Mouse (Mus musculus) embryonic facial prominence, embryonic 14.5 days (tissue): Measurements from ENCODE around the gene Tecpr1. TPM values are rescaled to one million over a fixed set of nuclear protein-coding genes. Genes with fewer than 3 reads are reported as not detected.

ENCODE experiments used
- ATAC-seq: fragments of 200-750 bp; cut with Nextera tagmentation; 2 replicates; pipeline ENCODE4 v1.8.0; 2017; ENCODE audit warnings: low read depth, moderate number of reproducible peaks, moderate TSS enrichment
- DNase-seq: peaks from one replicate; pipeline ENCODE4 v3.0.0-alpha.2; 2015; ENCODE audit warnings: low spot score
- H3K27ac ChIP-seq: fragments of 300-500 bp; sonication (generic); replicated peaks from 2 replicates; pipeline ENCODE4 v1.5.1; 2014; ENCODE audit warnings: low read depth, mild to moderate bottlenecking, low read length, moderate library complexity
- H3K27me3 ChIP-seq: fragments of 300-500 bp; sonication (generic); replicated peaks from 2 replicates; pipeline ENCODE4 v1.6.1; 2014; ENCODE audit warnings: low read length; ENCODE audit not compliant: control insufficient read depth, insufficient read depth
- H3K36me3 ChIP-seq: fragments of 300-500 bp; sonication (generic); 2 replicates; pipeline ENCODE4 v1.6.1; 2014; ENCODE audit warnings: low read length, mixed read lengths; ENCODE audit not compliant: control insufficient read depth, insufficient read depth
- H3K4me1 ChIP-seq: fragments of 300-500 bp; sonication (generic); 2 replicates; pipeline ENCODE4 v1.6.1; 2014; ENCODE audit warnings: antibody characterized with exemption, low read length; ENCODE audit not compliant: control insufficient read depth, insufficient read depth
- H3K4me2 ChIP-seq: fragments of 300-500 bp; sonication (generic); 2 replicates; pipeline ENCODE4 v1.6.1; 2014; ENCODE audit warnings: low read depth, mild to moderate bottlenecking, low read length, moderate library complexity, mixed read lengths
- H3K4me3 ChIP-seq: fragments of 300-500 bp; sonication (generic); 2 replicates; pipeline ENCODE4 v1.5.1; 2014; ENCODE audit warnings: low read depth, mild to moderate bottlenecking, low read length
- H3K9ac ChIP-seq: fragments of 300-500 bp; sonication (generic); 2 replicates; pipeline ENCODE4 v1.6.1; 2014; ENCODE audit warnings: low read depth, mild to moderate bottlenecking, low read length, moderate library complexity, mixed read lengths
- H3K9me3 ChIP-seq: fragments of 300-500 bp; sonication (generic); 2 replicates; pipeline ENCODE4 v1.6.1; 2016; ENCODE audit warnings: low read length; ENCODE audit not compliant: control insufficient read depth
- WGBS: fragments of 180-500 bp; shearing (Covaris S2); extraction: QIAGEN DNeasy Blood & Tissue Kit; methylation state at CpG from one replicate; pipeline ENCODE4 v1.1.7; 2014; 5-methylcytosine and 5-hydroxymethylcytosine counted together
- polyA plus RNA-seq: library from polyadenylated mRNA; unstranded; fragments of >200 nt; fragmentation: Nextera tagmentation; extraction: Ambion mirVana; gene quantifications from 2 replicates; pipeline ENCODE4 v1.2.1, GENCODE M21; 2014

Gene Tecpr1
- polyA plus RNA-seq, 1 experiment from 2014 or later, result 19.3 TPM

GRCm38 (mm10) chr5:144247307-144247706 lies 23.9 kb upstream of the Tecpr1 start:
- H3K27me3 ChIP-seq, result no peaks in the 10 kb centered on the region
- WGBS, result 52% methylated on average over 10 of the region's 10 CpGs
- ATAC-seq, result no peak
- no peak overlapping the region for H3K4me2 ChIP-seq
- H3K9ac ChIP-seq, result no peak overlapping the region
- no peaks in the 10 kb centered on the region for H3K36me3 ChIP-seq
- H3K4me3 ChIP-seq, result no peak overlapping the region
- 0 out of 2 replicates have a peak, but pooled peaks cover 5% of the 10 kb centered on the region for H3K9me3 ChIP-seq
- H3K27ac ChIP-seq, result no peak overlapping the region
- DNase-seq, result no peak
- peaks cover 12% of the 10 kb centered on the region; the same call in 1 of the 2 replicates for H3K4me1 ChIP-seq

DNA sequence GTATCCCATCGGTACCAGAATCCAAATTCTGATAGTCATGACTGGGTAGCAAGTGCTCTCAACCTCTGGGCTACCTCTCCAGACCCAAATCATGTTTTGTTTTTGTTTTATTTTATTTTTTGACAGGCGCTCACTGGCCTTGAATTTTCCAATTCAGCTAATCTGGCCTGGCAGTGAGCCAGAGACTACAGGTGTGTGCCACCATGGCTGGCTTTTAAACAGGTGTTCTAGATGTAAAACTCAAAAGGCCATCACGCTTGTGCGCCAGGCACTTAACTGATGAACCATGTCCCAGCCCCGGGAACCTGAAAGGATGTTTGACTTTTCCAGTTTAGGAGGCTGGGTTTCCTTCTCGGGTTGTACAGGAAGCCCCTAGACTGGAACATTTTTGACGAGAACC lies 23.3 kb upstream of the Tecpr1 start:
- ATAC-seq (no peak), DNase-seq (no peak)
- 60% methylated on average over 7 of the region's 7 CpGs for WGBS
- Histone ChIP-seq H3K27ac (no peak overlapping the region), H3K9me3 (0 out of 2 replicates have a peak, but pooled peaks cover 5% of the 10 kb centered on the region), H3K27me3 (no peaks in the 10 kb centered on the region), H3K9ac (no peak overlapping the region), H3K4me3 (no peak overlapping the region), H3K36me3 (no peaks in the 10 kb centered on the region), H3K4me1 (peaks cover 12% of the 10 kb centered on the region; the same call in 1 of the 2 replicates), H3K4me2 (no peak overlapping the region)

- 0 out of 2 replicates have a peak, but pooled peaks cover 5% of the 10 kb centered on the region for H3K9me3 ChIP-seq
- H3K36me3 ChIP-seq, result no peaks in the 10 kb centered on the region
- H3K4me3 ChIP-seq, result no peak overlapping the region
- DNase-seq, result no peak
- WGBS, result 64% methylated on average over 2 of the region's 2 CpGs
- no peaks in the 10 kb centered on the region for H3K27me3 ChIP-seq
- no peak for ATAC-seq
- no peak overlapping the region for H3K4me2 ChIP-seq
- peaks cover 12% of the 10 kb centered on the region; the same call in 1 of the 2 replicates for H3K4me1 ChIP-seq
- H3K27ac ChIP-seq, result no peak overlapping the region
- H3K9ac ChIP-seq, result no peak overlapping the region
Measured at GRCm38 (mm10) chr5:144245592-144245991, 22.2 kb upstream of the Tecpr1 start.

- Histone ChIP-seq H3K4me1 (peaks cover 12% of the 10 kb centered on the region; the same call in 1 of the 2 replicates), H3K4me3 (no peak within 1 kb of the TSS), H3K27ac (no peak within 1 kb of the TSS), H3K4me2 (no peak within 1 kb of the TSS), H3K9me3 (no peaks in the 10 kb centered on the region), H3K9ac (no peak within 1 kb of the TSS), H3K36me3 (no peaks in the 10 kb centered on the region), H3K27me3 (no peaks in the 10 kb centered on the region)
- ATAC-seq (no peak), DNase-seq (no peak)
- 90% methylated on average over 7 of the region's 7 CpGs for WGBS
Measured at GRCm38 (mm10) chr5:144243901-144244487, 20.6 kb upstream of the Tecpr1 start, which contains the start of gene Bri3. Gene Bri3 (plus strand): TSS chr5:144244437.

GRCm38 (mm10) chr5:144238969-144239368 lies 15.6 kb upstream of the Tecpr1 start:
- Histone ChIP-seq H3K9me3 (no peaks in the 10 kb centered on the region), H3K9ac (no peak overlapping the region), H3K4me1 (no peaks in the 10 kb centered on the region), H3K27ac (no peak overlapping the region), H3K27me3 (no peaks in the 10 kb centered on the region), H3K4me3 (no peak overlapping the region), H3K4me2 (no peak overlapping the region), H3K36me3 (no peaks in the 10 kb centered on the region)
- DNase-seq (no peak), ATAC-seq (no peak)
- WGBS, result 55% methylated on average over 1 of the region's 1 CpGs

- no peaks in the 10 kb centered on the region for H3K9me3 ChIP-seq
- no peaks in the 10 kb centered on the region for H3K4me1 ChIP-seq
- no peak for DNase-seq
- no peak overlapping the region for H3K27ac ChIP-seq
- 86% methylated on average over 7 of the region's 7 CpGs for WGBS
- no peaks in the 10 kb centered on the region for H3K27me3 ChIP-seq
- H3K4me2 ChIP-seq, result no peak overlapping the region
- no peak overlapping the region for H3K4me3 ChIP-seq
- H3K9ac ChIP-seq, result no peak overlapping the region
- no peaks in the 10 kb centered on the region for H3K36me3 ChIP-seq
- no peak for ATAC-seq
Measured at GRCm38 (mm10) chr5:144234714-144235113, 11.3 kb upstream of the Tecpr1 start.

- H3K27me3 ChIP-seq, result no peaks in the 10 kb centered on the region
- no peaks in the 10 kb centered on the region for H3K36me3 ChIP-seq
- WGBS, result 66% methylated on average over 6 of the region's 6 CpGs
- no peaks in the 10 kb centered on the region for H3K9me3 ChIP-seq
- no peak overlapping the region for H3K27ac ChIP-seq
- no peak for DNase-seq
- H3K4me3 ChIP-seq, result no peak overlapping the region
- no peaks in the 10 kb centered on the region for H3K4me1 ChIP-seq
- ATAC-seq, result no peak
- no peak overlapping the region for H3K9ac ChIP-seq
- H3K4me2 ChIP-seq, result no peak overlapping the region
Measured at GRCm38 (mm10) chr5:144234222-144234621, 10.8 kb upstream of the Tecpr1 start.

DNA sequence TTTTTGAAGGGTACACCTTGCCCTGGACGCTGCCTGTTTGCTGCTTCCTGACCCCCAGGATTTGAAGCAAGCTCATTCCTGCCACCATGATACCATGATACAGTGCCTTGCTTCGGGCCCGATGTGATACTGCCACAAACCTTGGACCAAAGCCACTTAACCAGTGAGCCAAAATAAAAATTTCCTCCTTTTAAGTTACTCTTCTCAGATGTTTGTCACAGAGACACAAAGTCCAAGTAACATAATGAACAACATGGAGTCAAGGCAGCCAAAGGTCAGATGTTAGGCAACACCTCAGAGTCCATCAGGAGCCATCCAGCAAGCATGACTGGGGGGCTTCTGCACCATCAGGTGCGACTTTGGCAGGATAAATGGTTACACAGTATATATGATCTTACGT lies 9.1 kb upstream of the Tecpr1 start:
- H3K4me1 ChIP-seq, result no peaks in the 10 kb centered on the region
- no peak for ATAC-seq
- H3K9ac ChIP-seq, result no peak overlapping the region
- WGBS, result 83% methylated on average over 5 of the region's 5 CpGs
- H3K36me3 ChIP-seq, result no peaks in the 10 kb centered on the region
- H3K4me2 ChIP-seq, result no peak overlapping the region
- H3K27ac ChIP-seq, result no peak overlapping the region
- no peaks in the 10 kb centered on the region for H3K27me3 ChIP-seq
- no peak overlapping the region for H3K4me3 ChIP-seq
- H3K9me3 ChIP-seq, result no peaks in the 10 kb centered on the region
- no peak for DNase-seq

DNA sequence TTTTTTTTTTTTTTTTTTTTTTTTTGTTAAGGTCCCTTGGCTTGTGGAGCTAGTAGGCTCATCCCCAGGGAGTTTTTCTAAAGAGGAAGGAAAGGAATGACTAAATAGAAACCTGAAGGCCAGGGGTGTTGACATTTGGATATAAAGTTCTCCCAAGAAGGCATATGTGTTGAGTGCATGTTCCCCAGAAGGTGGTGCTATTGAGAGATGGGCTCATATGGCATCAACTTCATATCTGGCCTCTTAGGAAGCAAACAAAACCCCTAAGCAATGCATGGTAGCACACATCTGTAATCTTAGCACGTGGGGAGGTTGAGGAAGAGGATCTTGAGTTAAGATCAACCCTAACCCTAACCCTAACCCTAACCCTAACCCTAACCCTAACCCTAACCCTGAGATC lies 8.0 kb upstream of the Tecpr1 start:
- WGBS, result 78% methylated on average over 1 of the region's 1 CpGs
- Histone ChIP-seq H3K36me3 (no peaks in the 10 kb centered on the region), H3K4me3 (no peak overlapping the region), H3K4me2 (no peak overlapping the region), H3K27ac (no peak overlapping the region), H3K9ac (no peak overlapping the region), H3K27me3 (no peaks in the 10 kb centered on the region), H3K9me3 (no peaks in the 10 kb centered on the region), H3K4me1 (no peaks in the 10 kb centered on the region)
- no peak for ATAC-seq
- no peak for DNase-seq
